Mouse (Mus musculus): ENCODE results near the gene Btbd9. TPM values are rescaled to one million over a fixed set of nuclear protein-coding genes. Genes with fewer than 3 reads are reported as not detected.

The Btbd9 gene
- polyA plus RNA-seq, 1 experiment: 11.7 TPM

DNA sequence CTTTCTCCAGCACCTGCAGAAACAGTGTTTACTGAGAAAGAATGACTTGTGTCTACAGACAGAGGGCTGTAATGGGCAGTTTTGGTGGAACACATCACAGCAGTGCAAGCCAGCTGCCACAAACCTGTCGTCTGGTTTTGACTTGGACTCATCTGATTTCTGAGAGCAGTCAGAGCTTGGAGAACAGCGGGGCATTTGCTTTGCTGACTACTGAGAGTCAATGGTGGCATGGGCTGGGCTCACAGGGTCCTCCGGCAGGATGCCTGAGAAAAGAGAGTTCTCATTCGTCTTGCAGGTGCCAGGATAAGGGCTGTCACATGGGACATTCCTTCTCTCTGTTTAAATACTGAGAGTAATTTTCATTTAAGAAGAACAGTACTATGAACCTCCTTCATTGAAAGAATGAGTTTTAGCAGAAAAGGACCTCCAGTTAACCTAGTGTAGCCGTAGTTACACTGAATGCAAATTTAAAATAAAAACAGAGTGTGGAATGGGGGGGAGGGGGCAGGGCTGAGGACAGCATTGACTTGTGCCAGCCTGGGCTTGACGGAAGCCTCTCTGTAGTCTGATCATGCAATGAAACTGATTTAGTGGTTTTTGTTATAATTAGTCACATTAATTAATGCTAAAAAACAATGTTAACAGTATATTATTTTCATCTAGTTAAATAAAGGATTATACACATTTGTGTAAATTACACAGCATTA lies 122.0 kb downstream of the Btbd9 start:
- DNase-seq (ENCODE audit: low spot score): no peak

- DNase-seq (ENCODE audit: low spot score): no peak
These were observed 123.0 kb downstream of the Btbd9 start for GRCm38 (mm10) chr17:30453272-30453671.

GRCm38 (mm10) chr17:30452363-30452762 lies 123.9 kb downstream of the Btbd9 start:
- no peak for DNase-seq (ENCODE audit: low spot score)

DNA sequence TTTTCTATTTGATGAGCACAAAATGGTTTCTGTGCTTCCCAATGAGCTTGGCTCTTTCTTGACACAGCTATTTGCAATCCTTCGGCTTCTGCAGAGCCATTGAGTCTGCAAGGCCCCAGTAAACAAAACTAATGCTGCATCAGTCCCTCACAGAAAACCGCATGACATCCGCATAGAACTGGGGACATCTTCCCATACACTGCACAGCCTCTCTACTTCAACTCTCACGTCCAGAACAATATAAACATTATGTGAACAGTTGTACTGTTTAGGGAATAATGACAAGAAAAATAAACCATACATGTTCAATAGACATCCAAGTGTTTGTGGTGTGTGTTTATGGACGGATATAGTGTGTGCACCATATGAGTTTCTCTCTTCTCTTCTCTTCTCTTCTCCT lies 127.7 kb downstream of the Btbd9 start:
- no peak for DNase-seq (ENCODE audit: low spot score)

DNA sequence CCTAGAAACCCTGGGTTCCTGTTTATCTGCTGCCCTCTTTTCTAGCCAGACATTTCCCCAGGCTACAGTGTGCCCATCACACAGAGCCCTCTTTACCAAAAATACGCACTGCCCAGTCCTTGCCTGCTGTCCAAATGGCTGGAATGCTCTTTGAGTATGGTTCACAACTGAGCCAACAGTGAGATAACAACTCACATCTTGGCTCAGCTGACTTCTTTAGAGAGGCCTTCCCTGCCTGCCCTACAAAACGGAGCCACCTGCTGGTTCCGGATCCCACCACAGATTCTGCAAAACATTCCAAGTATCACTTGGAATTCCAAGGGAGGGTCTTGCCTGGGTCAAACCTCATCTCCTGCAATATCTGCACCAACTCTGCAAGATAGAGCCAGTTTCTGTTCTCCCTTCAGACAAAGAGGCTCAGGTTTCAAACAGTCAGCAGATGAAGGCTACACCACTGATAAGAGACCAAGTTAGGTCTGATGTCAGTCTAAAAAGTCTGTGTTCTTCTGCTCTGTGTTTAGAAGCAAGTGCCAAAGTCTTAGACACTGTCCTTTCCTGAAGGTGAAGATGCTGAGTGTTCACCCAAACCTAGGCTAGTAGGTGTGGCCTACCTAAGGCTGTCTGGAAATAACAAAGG lies 130.4 kb downstream of the Btbd9 start:
- no peak for DNase-seq (ENCODE audit: low spot score)

- no peak for DNase-seq (ENCODE audit: low spot score)
These were observed 136.6 kb downstream of the Btbd9 start for GRCm38 (mm10) chr17:30439702-30440101.

GRCm38 (mm10) chr17:30438786-30439185 lies 137.5 kb downstream of the Btbd9 start:
- DNase-seq (ENCODE audit: low spot score): no peak

GRCm38 (mm10) chr17:30436021-30436461 lies 140.2 kb downstream of the Btbd9 start:
- no peak for DNase-seq (ENCODE audit: low spot score)

- no peak for DNase-seq (ENCODE audit: low spot score)
These were observed 140.8 kb downstream of the Btbd9 start for GRCm38 (mm10) chr17:30435478-30435877.

- DNase-seq (ENCODE audit: low spot score): no peak
These were observed 144.2 kb downstream of the Btbd9 start for GRCm38 (mm10) chr17:30432094-30432493.

GRCm38 (mm10) chr17:30430961-30431640 lies 145.2 kb downstream of the Btbd9 start:
- DNase-seq (ENCODE audit: low spot score): no peak

DNA sequence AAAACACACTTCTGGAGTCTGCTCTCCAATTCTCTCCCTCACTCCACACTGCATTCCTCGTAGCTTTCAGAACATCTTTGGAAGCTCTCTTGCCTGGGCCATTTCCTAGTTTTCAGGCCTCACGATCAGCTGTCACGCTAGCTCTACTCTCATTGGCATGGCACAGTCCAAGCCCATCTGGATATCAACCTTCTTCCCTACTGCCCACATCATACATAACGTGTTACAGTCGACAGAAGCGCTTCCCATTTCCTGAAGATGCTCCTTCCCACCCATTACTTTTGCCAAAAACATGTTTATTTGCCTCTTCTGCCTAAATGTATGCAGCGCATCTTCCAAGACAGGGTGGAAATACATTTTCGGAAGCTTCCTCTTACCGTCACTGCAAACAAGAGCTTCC lies 147.6 kb downstream of the Btbd9 start:
- DNase-seq (ENCODE audit: low spot score): no peak

- DNase-seq (ENCODE audit: low spot score): no peak
These were observed 152.9 kb downstream of the Btbd9 start for GRCm38 (mm10) chr17:30423256-30423852.

- DNase-seq (ENCODE audit: low spot score): no peak
These were observed 154.0 kb downstream of the Btbd9 start for GRCm38 (mm10) chr17:30422278-30422677.

DNA sequence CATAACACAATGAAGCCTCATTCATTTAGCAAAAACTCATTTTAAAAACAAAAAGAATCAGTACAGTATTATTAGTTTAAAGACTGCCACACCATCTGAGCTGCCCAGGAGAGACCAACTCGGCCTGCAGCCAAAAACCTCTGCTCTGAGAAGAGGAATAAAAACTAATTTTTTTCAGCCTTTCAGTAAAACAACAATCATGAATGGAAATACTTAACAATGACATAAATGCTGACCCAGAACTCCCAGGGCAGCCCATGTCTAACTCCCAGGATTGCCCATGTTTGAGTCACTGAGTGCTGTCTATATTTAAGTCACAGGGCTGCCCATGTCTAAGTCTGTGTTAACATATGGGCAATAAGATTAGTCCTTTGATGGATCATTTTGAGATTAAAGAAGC lies 155.0 kb downstream of the Btbd9 start:
- DNase-seq (ENCODE audit: low spot score): no peak

GRCm38 (mm10) chr17:30419494-30419893 lies 156.8 kb downstream of the Btbd9 start:
- DNase-seq (ENCODE audit: low spot score): no peak

DNA sequence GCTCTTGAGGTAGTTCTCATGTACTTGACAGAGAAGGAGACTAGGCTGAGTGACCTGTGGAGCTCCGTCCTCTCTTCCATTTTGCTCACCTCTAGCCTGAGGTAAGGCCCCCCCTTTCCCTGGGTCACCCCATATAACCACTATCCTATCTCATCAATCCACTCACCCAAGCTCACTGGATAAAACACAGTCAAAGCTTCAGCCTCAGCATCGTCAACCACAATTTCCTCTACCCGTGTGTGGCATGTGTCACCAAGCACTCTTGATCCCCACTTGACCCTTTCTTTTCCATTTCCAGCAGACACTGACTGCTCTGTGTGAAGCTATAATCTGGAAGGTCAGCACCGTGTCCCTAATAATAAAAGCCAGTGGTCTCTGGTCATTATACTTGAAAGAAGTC lies 157.8 kb downstream of the Btbd9 start:
- DNase-seq (ENCODE audit: low spot score): no peak

DNA sequence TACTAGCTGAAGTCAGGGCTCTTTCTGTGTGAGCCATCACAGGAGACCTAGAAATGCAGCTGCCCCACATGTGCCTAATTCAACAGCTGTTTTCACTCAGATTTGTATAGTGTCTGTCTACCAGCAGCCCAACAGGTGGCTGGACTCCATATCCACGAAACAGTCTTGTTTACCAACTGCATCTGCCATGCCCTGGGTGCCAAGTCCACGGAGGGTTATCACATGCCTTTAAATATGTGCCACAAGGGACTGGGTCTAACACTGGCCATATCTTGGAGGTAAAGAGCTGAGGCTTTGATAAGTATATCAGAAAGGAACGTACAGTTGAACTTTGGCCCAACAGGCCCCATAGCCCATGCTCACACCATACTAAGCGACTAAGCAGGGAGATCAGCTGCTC lies 159.2 kb downstream of the Btbd9 start:
- DNase-seq (ENCODE audit: low spot score): no peak

GRCm38 (mm10) chr17:30415693-30416092 lies 160.6 kb downstream of the Btbd9 start:
- DNase-seq (ENCODE audit: low spot score): no peak

GRCm38 (mm10) chr17:30412991-30413390 lies 163.3 kb downstream of the Btbd9 start:
- no peak for DNase-seq (ENCODE audit: low spot score)

DNA sequence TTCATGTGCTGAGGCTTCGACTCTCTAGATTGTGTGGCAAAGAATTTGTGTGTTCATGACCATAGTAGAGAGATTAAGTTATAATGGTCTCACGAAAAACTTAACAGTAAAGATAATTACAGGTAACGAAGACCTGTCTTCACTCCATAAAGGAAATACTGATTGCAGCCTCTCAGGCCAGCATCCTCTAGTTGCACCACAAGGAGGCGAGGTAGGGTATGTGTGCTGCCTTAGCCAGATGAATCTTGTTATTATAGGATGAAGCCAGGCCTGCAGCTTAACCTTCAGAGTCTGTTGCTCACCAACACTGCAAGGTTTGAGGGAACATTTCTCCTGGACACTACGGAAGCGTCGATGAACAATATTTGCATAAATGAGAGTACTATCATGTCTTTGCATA lies 170.3 kb downstream of the Btbd9 start:
- DNase-seq (ENCODE audit: low spot score): no peak

- no peak for DNase-seq (ENCODE audit: low spot score)
These were observed 173.4 kb downstream of the Btbd9 start for GRCm38 (mm10) chr17:30402871-30403270.

DNA sequence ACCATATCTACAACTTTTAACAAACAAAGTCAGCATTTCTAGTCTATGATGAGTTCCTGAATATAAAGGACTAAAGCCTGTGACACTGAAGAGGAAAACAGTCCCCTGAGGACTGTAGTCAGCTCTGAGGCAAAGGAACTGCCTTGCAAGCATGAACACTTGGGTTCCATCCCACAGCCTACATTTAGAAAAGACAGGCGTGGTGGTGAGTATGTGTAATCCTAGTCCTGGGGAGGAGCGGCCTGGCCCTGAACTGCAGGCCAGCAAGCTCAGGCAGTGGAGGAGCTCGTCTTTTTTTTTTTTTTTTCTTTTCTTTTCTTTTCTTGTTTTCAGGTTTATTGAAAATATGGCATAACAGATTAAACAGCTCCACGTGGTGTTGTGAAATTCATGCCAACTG lies 181.0 kb downstream of the Btbd9 start:
- no peak for DNase-seq (ENCODE audit: low spot score)

All from urinary bladder, adult 2 months (tissue).